Mouse (Mus musculus) kidney, postnatal 0 days (tissue): ENCODE measurements around the gene Itgal. TPM values are rescaled to one million over a fixed set of nuclear protein-coding genes. Genes with fewer than 3 reads are reported as not detected.
"Not testable (repeated sequence)": the region's sequence is repeated elsewhere in the genome, so short reads cannot be mapped to it uniquely, and the experiment has no call there.

Source experiments
- ATAC-seq: fragments of 200-750 bp; cut with Nextera tagmentation; replicated peaks from 2 replicates; pipeline ENCODE4 v1.8.0; 2017; ENCODE audit warnings: low read depth, moderate number of reproducible peaks, moderate TSS enrichment, moderate library complexity; ENCODE audit not compliant: low FRiP score
- DNase-seq: peaks from one replicate; pipeline ENCODE4 v3.0.0-alpha.2; 2016; ENCODE audit warnings: low spot score
- H3K27ac ChIP-seq: fragments of 300-500 bp; sonication (generic); 2 replicates; pipeline ENCODE4 v1.5.1; 2014; ENCODE audit warnings: mild to moderate bottlenecking
- H3K27me3 ChIP-seq: fragments of 300-500 bp; sonication (generic); 2 replicates; pipeline ENCODE4 v1.6.1; 2014; ENCODE audit warnings: low read length, mixed read lengths; ENCODE audit not compliant: insufficient read depth
- H3K36me3 ChIP-seq: fragments of 300-500 bp; sonication (generic); 2 replicates; pipeline ENCODE4 v1.6.1; 2014; ENCODE audit warnings: low read length, mixed read lengths; ENCODE audit not compliant: insufficient read depth
- H3K4me1 ChIP-seq: fragments of 300-500 bp; sonication (generic); replicated peaks from 2 replicates; pipeline ENCODE4 v1.6.1; 2014; ENCODE audit warnings: antibody characterized with exemption, low read length, mixed read lengths; ENCODE audit not compliant: insufficient read depth
- H3K4me2 ChIP-seq: fragments of 300-500 bp; sonication (generic); 2 replicates; pipeline ENCODE4 v1.6.1; 2014; ENCODE audit warnings: mild to moderate bottlenecking, low read length, moderate library complexity, mixed read lengths
- H3K4me3 ChIP-seq: fragments of 300-500 bp; sonication (generic); replicated peaks from 2 replicates; pipeline ENCODE4 v1.5.1; 2014; ENCODE audit warnings: low read depth, low read length
- H3K9ac ChIP-seq: fragments of 300-500 bp; sonication (generic); 2 replicates; pipeline ENCODE4 v1.6.1; 2014; ENCODE audit warnings: low read depth, low read length
- H3K9me3 ChIP-seq: fragments of 300-500 bp; sonication (generic); replicated peaks from 2 replicates; pipeline ENCODE4 v1.6.1; 2016; ENCODE audit warnings: low read length, inconsistent platforms, mixed read lengths
- CTCF ChIP-seq: IDR thresholded peaks from 2 replicates; pipeline ENCODE4 v1.5.1; 2016; ENCODE audit warnings: antibody characterized with exemption, low read depth, mild to moderate bottlenecking, moderate library complexity
- WGBS: fragments of 180-500 bp; shearing (Covaris S2); extraction: QIAGEN DNeasy Blood & Tissue Kit; methylation state at CpG from one replicate; pipeline ENCODE4 v1.1.7; 2014; 5-methylcytosine and 5-hydroxymethylcytosine counted together
- polyA plus RNA-seq: library from polyadenylated mRNA; unstranded; fragments of >200 nt; fragmentation: Nextera tagmentation; extraction: Ambion mirVana; gene quantifications from 2 replicates; pipeline ENCODE4 v1.2.1, GENCODE M21; 2015

Itgal gene
- 0.93 and 1.1 TPM in 2 replicates for polyA plus RNA-seq

GRCm38 (mm10) chr7:127296098-127296497 lies at the start of gene Itgal:
Gene Itgal (plus strand): TSS chr7:127296260.
- Histone ChIP-seq H3K9me3 (no peaks in the 10 kb centered on the region), H3K4me3 (no peak within 1 kb of the TSS), H3K4me2 (no peak within 1 kb of the TSS), H3K27ac (no peak within 1 kb of the TSS), H3K36me3 (no peaks in the 10 kb centered on the region), H3K4me1 (no peaks in the 10 kb centered on the region), H3K27me3 (no peaks in the 10 kb centered on the region), H3K9ac (no peak within 1 kb of the TSS)
- 73% methylated on average over 11 of the region's 11 CpGs for WGBS
- ATAC-seq (no peak), DNase-seq (no peak)
- TF ChIP-seq CTCF = no peak

GRCm38 (mm10) chr7:127250511-127250910 lies 45.5 kb upstream of the Itgal start:
- not testable (repeated sequence) for H3K36me3 ChIP-seq, H3K27ac ChIP-seq, H3K4me2 ChIP-seq, H3K9ac ChIP-seq, H3K9me3 ChIP-seq, H3K4me3 ChIP-seq, ATAC-seq, H3K27me3 ChIP-seq, DNase-seq
- peaks cover 14% of the 10 kb centered on the region for H3K4me1 ChIP-seq
- WGBS = 86% methylated on average over 8 of the region's 8 CpGs

GRCm38 (mm10) chr7:127252414-127252813 lies 43.6 kb upstream of the Itgal start:
- Histone ChIP-seq H3K4me3 (no peak overlapping the region), H3K9me3 (no peaks in the 10 kb centered on the region), H3K4me2 (no peak overlapping the region), H3K36me3 (no peaks in the 10 kb centered on the region; the same call in 1 of the 2 replicates), H3K9ac (no peak overlapping the region), H3K27ac (no peak overlapping the region), H3K27me3 (no peaks in the 10 kb centered on the region), H3K4me1 (peaks cover 6% of the 10 kb centered on the region; the same call in 1 of the 2 replicates)
- WGBS = 87% methylated on average over 2 of the region's 2 CpGs
- peak; percentile 73 for TF ChIP-seq CTCF
- ATAC-seq = no peak
- peak; percentile 70 for DNase-seq

GRCm38 (mm10) chr7:127253341-127253740 lies 42.7 kb upstream of the Itgal start:
- Histone ChIP-seq H3K36me3 (no peaks in the 10 kb centered on the region; the same call in 1 of the 2 replicates), H3K4me1 (peaks cover 6% of the 10 kb centered on the region; the same call in 1 of the 2 replicates), H3K9ac (peak overlapping the region; percentile 69), H3K4me2 (peak overlapping the region; percentile 92), H3K9me3 (no peaks in the 10 kb centered on the region), H3K27ac (peak overlapping the region; percentile 88), H3K27me3 (no peaks in the 10 kb centered on the region), H3K4me3 (peak overlapping the region; percentile 59)
- no peak for ATAC-seq
- no peak for DNase-seq
- TF ChIP-seq CTCF = no peak
- 82% methylated on average over 6 of the region's 6 CpGs for WGBS

- H3K9ac ChIP-seq = peak overlapping the region; percentile 69
- H3K4me2 ChIP-seq = peak overlapping the region; percentile 92
- WGBS = under 1% methylated on average over 120 of the region's 136 CpGs
- H3K9me3 ChIP-seq = no peaks in the 10 kb centered on the region
- peak; percentile 11; the same call in 1 of the 2 replicates for TF ChIP-seq CTCF
- no peaks in the 10 kb centered on the region for H3K36me3 ChIP-seq
- ATAC-seq (peak; percentile 95), DNase-seq (peak; percentile 98)
- H3K4me3 ChIP-seq = peak overlapping the region; percentile 59
- H3K27me3 ChIP-seq = no peaks in the 10 kb centered on the region
- H3K4me1 ChIP-seq = peaks cover 9% of the 10 kb centered on the region; the same call in 1 of the 2 replicates
- peak overlapping the region; percentile 88 for H3K27ac ChIP-seq
Measured at GRCm38 (mm10) chr7:127253821-127254769, 42.0 kb upstream of the Itgal start.

- peak overlapping the region; percentile 88 for H3K27ac ChIP-seq
- H3K4me2 ChIP-seq = peak overlapping the region; percentile 92
- H3K4me3 ChIP-seq = peak overlapping the region; percentile 59
- H3K36me3 ChIP-seq = no peaks in the 10 kb centered on the region
- H3K9ac ChIP-seq = peak overlapping the region; percentile 69
- peaks cover 12% of the 10 kb centered on the region for H3K4me1 ChIP-seq
- no peaks in the 10 kb centered on the region for H3K9me3 ChIP-seq
- WGBS = 8% methylated on average over 4 of the region's 4 CpGs
- no peaks in the 10 kb centered on the region for H3K27me3 ChIP-seq
- ATAC-seq (no peak), DNase-seq (no peak)
- no peak for TF ChIP-seq CTCF
Measured at GRCm38 (mm10) chr7:127255008-127255407, 41.1 kb upstream of the Itgal start.
